Mouse (Mus musculus) inflammation-experienced regulatory T-cells, adult 6 months (primary cell): ENCODE measurements at regions not wholly inside any gene's neighbourhood (a gene's known extent, or its start where the extent isn't known, plus 50 kb on each side); places are given as distances from the start of the nearest gene placed in this dataset.

Source experiments
- ATAC-seq: one replicate; pipeline ENCODE4 v1.8.0; 2017

DNA sequence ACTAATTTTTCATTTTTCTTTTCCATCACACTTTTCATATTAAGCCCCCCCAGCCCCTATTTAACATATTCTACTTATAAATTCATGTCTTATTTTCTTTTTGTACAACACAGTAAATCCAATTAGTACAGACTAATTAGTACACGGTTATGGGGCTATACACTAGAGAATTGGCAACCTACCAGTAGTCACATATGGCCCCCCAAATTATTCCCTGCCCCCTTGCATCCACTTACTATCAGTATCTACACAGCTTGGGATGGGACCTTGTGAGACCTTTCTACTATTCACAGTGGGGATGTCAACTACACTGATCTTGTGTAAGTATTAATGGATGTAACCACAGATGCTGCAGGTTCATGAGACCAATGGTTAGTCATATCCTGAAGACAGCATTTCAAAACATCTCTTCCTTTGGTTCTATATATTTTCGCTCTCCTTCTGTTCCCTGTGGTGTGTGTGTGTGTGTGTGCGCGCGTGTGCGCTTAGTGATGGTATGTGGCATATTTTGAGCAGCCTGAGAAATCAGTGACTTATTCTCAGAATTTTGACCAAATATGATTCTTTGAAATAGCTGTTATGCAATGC lies 732.9 kb upstream of the Zeb2 start:
- no peak for ATAC-seq

DNA sequence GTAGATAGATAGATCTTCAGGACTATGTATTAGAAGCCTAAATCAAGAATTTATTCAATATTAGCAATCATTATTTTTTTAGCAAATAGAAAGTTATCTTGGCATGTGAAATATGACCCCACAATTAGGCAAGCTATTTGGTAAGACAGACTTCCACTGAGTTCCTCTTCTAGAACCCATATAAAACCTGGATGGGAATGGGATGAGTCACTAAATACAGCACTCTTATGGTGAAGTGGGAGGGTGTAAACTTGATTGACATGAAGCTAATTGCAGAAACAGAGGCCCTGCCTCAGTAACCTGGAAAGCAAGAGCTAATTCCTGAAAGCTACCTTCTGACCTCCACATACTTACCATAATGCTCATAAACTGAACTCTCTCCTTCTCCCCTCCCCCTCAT lies 723.2 kb upstream of the Zeb2 start:
- ATAC-seq: no peak

DNA sequence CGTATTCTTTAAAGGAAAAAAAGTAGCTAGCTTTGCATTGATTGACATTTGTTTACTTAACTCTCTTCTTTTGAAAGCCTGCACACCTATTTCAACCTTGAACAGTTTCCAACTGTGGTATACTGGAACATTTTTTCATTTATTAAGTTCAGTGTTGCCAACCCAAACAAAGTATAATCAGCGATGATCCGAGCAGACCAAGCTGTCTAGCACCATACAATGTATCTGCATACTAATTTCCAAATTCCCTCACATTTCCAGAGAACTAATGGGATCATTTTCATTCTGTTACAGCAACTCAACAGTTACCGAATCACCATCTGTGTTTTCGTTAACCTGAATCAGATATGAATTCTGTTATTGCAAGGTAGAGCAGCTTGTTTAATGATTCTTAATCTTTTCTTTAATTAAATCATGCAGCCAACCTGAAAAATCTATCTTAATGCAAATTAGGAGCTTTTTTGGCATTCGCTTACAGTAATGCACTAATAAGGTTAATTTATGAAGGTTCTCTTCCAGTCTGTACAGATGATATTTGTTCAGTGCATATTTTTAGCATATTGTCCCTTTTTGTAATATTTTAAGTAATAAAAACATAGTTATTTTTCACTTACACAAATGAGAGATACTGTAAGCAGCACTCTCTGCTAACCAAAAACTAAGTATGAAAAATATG lies 719.5 kb upstream of the Zeb2 start:
- ATAC-seq: no peak

DNA sequence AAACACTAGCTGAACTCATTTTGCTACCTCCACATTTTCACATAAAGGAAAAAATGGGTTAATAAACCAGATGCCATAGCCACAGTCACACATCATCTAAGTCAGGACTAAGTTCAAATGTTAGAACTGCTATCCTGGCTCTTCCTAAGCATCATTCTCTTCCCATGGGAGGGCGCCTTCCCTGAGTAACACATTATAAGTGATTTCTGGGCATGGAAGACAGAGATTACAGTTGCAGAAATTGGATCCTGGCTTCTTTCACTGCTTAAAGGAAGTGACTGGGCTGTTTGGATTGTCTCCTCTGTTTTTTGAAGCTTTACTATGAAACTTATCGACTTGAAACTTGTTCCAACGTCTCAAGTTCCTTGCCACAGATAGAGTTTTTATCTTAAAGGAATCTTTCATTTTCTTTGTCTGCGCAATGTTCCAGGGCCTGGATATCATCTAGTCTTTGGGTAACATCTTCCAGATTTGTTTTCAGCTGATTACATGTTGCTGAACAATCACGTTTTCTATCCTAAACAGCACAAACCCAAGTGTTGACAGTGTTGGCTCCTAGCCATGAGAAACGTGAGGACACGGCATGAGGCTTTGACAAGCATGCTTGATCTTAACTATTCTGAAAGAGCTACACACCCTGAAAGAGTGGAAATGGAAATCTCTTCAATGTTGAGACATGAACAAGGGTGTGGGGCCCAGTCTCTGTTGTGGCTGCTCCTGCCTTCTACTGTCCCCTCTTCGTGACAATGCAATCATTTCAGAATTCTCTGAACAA lies 700.9 kb upstream of the Zeb2 start:
- no peak for ATAC-seq

DNA sequence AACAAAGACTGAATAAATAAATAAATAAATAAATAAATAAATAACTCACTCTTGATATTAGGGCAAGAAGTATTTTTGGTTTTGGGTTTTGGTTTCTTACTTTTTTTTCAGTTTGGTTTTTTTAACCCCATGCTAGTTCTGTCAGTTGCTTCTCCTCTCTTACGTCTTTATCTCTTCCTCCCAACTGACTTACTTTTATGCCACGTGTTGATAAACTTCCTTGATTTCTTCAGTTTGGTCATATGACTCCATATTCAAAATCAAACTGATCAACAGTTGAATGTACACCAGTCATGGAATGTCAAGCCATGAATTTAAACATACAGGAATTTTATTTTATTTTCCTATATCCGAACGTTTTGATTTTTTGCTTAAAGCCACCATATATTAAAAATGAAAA lies 697.5 kb upstream of the Zeb2 start:
- ATAC-seq: no peak

DNA sequence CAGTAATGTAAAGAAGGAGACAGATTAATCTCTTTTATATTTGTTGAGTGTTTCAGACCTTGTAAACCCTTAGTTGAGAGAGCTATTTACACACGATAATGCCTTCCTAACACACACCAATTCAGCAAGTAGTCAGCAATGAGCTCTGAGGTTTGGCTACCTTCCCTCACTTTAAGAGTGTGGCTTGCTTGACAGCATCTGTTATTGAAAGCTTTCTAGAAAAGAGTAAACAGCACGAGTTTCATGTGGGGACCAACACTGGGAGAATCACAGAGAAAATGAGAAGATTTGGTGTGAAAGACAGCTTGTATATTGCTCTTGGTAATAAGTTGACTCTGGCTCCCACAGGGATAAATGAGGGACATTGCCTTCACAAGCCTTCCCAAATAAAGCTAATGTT lies 688.1 kb upstream of the Zeb2 start:
- no peak for ATAC-seq

DNA sequence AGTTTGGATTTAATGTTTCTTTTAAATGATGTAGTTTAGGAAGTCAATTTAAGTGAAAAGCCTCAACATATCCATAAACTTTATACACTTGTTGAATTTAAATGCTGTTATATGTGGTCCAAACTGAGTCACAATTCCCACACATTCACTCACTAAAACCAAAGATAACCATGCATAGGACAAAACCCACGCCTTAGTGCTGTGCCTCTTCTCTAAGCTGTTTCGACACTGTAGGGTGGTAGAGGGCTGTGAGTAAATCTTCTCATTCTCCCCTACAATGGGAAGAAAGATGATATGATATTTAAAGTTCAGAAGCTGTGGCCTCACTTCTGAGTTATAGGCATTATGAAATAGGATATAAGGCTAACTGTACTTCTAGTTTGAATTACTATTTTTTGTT lies 682.9 kb upstream of the Zeb2 start:
- no peak for ATAC-seq

DNA sequence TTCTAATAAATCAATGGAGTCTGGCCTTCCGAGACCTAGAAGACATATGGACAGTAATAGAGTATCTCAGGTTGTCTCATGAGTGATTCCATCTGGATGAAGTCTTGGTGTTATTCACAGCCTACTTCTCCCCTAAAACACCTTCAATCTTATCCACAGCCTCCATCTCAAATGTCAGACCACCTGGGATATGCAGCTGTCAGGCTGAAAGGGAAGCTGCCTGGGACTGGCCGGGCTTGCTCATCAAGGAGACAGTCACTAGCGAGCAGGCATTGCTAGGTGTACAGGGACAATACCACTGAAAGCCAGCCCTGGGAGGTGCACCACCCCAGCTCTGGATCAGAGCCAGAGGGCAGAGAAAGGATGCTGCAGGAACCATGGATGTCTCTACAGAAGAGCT lies 676.4 kb upstream of the Zeb2 start:
- no peak for ATAC-seq

DNA sequence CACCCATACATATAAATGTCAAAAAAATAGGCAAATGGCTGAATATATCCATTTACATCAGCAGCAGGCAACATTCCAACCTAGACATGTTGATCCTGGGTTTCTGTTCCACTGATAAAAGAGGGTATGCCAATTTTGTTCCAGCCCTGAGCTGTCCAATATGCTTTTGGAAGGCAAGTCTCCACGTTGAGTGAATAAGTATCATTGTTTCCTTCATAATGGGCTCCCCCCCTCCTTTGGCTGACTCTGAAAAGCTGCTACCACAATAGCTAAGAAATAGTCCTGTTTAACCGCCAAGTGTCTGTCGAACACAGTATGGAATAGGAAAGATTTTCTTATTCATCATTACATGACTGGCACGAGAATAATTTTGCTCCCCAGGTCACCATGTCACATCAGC lies 672.5 kb upstream of the Zeb2 start:
- no peak for ATAC-seq

DNA sequence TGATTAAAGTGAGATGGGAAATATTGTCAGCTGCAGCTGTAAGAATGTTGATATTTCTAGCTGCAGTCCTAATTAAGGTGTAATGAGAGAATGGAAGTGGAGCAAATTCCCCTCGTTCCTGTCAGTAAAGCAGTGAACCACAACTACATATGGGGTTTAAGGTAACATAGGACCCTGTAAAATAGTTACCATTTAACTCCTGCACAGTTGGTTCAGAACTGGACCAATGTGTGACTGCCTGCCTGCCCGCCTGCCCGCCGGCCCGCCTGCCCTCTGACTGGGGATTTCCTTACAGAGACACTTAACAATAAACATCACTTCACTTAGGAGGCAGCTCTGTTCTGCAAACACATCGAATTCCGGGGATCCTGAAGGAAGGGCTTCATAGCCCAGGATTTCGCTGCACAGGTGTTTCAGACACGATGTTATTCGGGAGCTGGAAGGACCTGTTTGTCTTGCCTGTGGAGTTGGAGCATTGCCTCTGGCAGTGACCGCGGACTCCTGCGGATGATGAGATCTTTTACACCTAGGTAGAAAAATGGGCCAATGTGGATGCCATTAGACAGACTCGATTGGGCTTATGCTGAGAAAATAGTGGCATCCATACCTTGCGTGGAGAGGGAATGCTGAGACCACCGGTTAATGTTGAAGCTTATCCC lies 670.7 kb upstream of the Zeb2 start:
- no peak for ATAC-seq

DNA sequence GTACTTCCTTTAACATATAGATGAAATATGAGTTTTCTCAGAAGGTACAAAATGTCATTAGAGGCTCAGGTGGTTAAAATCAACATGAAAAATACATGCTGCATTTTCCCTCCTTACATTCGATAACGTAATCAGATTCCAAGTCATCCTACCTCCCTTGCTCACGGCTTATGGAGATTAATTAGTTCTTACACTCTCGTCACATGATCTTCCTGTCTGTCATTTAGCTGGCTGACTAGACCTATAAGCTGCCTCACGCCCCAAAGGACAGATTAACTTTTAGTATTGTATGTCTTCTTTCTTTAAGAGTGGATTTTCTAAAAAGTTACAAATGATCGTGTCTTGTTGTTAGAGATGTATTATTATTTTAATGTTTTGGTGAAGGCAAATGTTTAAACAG lies 669.6 kb upstream of the Zeb2 start:
- no peak for ATAC-seq

DNA sequence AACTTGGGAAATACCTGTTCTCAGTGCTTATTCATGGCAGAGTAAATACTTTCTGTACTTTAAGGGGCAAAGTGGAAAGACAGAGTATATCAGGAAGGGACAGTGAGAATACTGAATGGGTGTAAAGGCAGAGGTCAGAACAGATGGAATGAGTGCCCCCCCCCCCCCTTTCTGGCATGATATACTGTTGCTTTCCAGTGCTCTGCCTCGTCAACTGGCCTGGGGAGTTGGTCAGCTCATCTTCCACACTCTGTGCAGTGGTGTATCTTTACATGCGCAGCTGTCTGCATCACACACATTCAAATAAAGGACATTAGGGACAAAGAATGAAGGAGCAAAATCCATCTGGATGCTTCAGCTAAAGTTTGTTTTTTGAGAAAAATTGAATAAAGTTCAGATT lies 668.5 kb upstream of the Zeb2 start:
- ATAC-seq: no peak

DNA sequence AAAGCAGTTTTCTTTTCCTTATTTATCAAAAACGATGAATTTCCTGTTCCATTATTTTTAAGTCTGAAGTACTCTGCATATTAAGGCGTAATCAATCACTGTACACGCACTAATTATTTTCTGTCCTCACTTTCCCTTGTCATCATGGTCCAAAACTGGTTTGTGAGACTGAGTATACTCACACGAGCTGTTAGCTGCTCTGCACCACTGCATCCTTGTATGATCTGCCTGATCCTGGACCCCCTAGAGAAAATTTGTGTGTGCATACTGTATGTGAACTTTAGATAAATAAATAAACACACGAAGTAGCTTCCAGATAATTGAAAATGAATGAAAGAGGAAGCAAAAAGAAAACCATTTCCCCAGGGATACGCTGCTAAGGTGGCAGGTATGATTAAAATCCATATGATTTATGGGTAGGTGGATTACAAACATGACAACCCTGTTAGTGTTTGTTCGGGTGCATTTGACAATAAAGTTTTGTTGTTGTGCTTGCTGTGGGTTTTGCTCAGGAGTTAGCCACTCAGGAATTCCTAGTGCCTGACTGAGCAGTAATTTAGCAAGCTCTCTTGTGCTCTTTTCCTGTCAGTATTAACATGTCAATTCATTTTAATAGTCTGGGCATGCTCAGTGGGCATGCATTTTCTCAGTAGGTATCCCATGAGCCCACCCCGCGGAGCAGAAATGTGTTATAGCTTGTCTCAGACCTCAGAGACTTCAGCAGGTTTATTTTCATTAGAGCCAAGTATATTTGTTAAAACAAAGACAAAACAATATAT lies 666.6 kb upstream of the Zeb2 start:
- ATAC-seq: no peak

DNA sequence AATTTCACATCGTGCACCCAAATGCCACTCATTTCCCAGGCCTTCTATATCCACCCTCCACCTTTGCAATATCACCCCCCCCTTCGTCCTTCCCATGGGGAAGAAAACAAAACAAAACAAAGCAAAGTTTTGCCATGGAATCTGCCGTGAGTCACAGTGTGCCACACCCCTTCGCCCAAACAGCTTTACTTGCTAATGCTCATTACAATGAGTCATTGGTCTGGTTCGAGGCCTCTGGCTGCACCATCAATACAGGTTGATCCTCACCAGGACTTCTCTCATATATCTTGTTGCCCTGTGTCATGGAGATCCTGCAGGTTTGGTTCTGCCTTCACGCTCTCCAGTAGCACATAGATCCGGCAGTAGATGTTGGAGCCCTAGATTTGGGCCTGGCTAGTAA lies 660.3 kb upstream of the Zeb2 start:
- no peak for ATAC-seq

DNA sequence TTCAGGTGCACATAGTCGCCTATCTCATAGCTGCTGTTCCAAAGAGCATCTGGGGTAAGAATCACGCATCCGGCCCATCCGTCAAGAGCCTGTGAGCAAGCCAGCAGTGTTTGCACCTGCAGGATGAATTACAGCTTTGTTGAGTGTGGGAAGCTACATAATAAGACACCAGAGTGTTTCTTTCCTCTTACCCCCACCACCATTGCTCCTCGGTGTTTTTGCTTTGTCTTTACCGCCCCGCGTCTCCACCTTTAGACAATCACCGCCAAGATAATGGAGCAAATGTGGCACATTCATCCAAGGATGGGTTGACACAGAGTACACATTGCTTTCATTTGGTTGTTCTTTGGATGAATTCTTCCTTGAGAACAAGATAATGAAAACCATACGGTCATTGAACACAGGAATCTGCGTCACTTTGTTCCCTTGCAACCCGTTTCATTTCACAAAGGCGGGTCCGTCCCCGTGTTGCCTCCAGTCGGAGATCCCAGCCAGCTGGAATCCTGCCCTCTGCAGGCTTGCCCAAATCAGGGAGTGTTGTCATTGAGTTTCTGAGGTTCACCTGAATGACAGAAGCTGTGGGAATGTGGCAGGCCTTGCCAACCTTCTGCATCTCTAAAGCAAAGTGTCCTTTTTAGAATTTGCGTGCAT lies 659.4 kb upstream of the Zeb2 start:
- no peak for ATAC-seq

DNA sequence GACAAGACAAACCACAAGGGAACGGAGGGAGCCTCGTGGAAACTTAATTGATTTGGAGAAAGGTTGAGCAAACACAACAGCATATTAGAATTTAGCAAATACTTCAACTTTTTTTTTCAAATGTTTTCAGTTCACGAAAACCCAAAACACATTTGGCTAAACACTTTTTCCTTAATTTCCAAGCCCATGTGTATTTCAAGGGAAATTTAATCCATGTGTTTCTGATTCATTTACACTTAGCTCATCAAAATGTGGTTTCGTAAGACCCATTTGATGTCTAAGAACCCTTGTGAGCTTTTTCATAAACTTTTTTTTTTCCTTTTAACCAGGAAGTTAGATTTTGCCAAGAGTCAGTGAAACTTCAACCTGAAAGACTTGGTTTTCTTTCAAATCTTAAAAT lies 658.5 kb upstream of the Zeb2 start:
- ATAC-seq: no peak

DNA sequence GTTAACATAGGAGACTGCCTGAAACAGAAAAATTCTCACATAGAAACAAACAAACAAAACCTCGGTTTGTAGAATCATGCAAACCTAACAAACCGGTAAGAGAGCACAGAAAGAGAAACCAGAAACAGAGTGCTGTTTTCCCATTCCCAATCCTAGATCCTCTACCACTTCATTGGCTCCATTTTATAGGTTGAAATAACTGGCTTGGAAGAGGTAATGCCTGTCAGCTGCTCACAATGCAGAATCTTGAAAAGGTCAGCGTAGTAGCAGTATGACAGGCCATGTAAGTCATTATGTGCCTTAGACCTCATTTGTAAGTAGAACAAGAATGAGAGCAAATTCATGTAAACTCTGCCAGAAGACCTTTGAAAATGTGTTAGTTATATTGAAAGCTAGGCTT lies 657.2 kb upstream of the Zeb2 start:
- no peak for ATAC-seq

DNA sequence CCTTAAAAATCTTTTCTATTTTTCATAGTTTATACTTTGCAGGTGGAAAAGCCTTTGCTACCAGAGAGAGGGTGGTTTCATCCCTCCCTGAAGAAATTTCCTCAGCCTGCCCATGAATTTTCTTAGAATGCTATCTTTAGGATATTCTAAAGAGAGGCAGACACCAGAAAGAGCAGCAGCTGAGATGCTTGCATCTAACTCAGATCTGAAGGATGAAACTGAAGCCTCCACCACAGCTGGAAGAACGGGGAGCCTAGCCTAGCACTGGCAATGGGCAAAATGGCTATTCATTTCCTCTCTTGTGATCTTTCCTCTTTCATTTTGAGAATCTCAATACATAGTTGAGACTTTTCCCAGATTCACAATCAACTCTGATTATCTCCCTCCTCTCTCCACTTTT lies 640.0 kb upstream of the Zeb2 start:
- ATAC-seq: no peak

DNA sequence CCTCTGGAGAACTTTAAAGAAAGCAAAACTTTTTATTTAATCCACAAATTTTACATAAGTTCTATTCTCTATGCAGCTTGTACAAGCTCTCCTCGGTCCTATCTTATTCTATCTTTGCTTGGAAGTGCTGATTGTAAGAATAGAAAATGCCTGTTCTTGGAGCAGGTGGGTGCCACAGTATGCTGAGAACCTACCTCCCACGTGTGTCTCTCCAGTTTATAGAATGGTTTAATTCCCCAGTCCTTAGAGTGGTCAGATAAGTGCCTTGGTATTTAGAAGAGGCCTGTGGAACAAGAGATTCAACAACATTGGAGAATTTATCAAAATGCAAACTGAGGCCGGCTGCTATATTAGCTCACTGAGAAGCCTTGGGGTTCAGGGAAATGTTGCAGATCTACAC lies 639.2 kb upstream of the Zeb2 start:
- ATAC-seq: no peak

DNA sequence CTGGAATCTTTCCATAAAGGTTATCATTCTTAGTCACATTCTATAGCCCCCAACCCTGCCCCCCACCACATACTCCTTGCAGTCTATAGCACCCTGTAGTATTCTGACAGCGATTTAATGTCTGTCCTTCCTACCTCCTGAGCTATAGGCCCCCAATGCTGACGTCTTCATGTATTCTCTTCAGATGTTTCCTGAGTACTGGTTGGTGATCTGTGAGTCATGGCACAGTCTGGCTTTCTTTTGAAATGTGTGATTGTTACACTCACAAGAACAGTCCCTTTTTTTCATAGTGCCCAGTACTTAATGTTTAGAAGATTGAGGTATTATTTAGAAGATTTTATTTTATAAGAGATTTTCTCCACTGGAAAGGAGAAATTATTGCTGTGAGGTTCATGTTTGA lies 634.6 kb upstream of the Zeb2 start:
- ATAC-seq: no peak

DNA sequence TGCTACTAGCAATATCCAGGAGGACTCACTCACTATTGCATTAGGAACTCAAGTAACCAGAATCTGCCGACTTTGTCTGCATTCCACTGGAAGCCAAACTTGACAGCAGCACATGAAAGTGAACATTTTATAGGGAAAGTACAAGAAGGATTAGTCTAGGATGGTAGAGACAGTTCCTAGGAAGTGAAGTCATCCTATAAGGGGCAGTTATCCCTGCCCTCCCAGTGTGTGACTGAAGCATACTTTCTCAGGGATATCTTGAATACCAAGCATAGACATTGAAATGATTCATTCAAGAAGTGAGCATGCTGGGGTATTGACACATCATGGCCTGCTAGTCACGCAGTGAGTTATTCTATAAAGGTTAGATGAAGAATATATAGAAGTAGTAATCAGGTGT lies 632.2 kb upstream of the Zeb2 start:
- ATAC-seq: no peak
